Mouse (Mus musculus): ENCODE data around the gene Cnnm2.

Cnnm2 gene

DNA sequence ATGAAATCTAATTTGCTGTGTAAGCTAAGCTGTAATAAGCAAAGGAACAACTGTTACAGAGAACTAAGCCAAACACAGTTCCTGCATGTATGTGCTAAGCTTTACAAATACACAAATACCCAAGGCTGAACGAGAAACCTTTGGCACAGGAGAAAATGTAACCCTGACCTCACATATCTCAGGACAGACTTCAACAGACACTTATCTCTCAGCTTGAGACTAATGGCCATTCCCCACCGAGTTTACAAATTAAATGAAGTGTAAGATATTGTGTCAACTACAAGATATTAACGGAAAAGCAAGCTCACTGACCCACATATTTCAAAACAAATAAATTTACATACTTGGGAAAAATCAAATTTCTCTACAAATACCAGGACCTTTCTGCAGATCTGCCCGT lies 166.7 kb downstream of the Cnnm2 start:
- DNase-seq (ENCODE audit: low spot score in 2 of 2), result no peak

- DNase-seq (ENCODE audit: low spot score in 2 of 2), result no peak
Measured at GRCm38 (mm10) chr19:46929044-46929587, 167.7 kb downstream of the Cnnm2 start.

Data from left cerebral cortex, adult 9 months (tissue).